Mouse (Mus musculus) lung, postnatal 4 days (tissue): ENCODE data around the gene Epha10.
"Not testable (repeated sequence)": the region's sequence is repeated elsewhere in the genome, so short reads cannot be mapped to it uniquely, and the experiment has no call there.

ENCODE experiments used
- DNase-seq, 2 experiments: peaks; one replicate each; pipeline ENCODE4 v3.0.0; 2021

Epha10 gene

GRCm38 (mm10) chr4:124894508-124895428, 14.1 kb downstream of the Epha10 start:
- DNase-seq: no peak

GRCm38 (mm10) chr4:124898428-124898827, 17.7 kb downstream of the Epha10 start:
- DNase-seq: no peak

- no peak for DNase-seq
Observed at GRCm38 (mm10) chr4:124899906-124900305, 19.2 kb downstream of the Epha10 start.

GRCm38 (mm10) chr4:124905417-124905816, 24.7 kb downstream of the Epha10 start:
- DNase-seq: no peak

GRCm38 (mm10) chr4:124905971-124906822, 25.5 kb downstream of the Epha10 start:
- no peak for DNase-seq

- no peak for DNase-seq
Observed at GRCm38 (mm10) chr4:124928102-124928501, 47.4 kb downstream of the Epha10 start.

GRCm38 (mm10) chr4:124936613-124937471, 56.1 kb downstream of the Epha10 start, which contains the start of gene 9930104L06Rik:
TSS of gene 9930104L06Rik (plus strand) at chr4:124937048.
- peak; percentile 95 for DNase-seq

GRCm38 (mm10) chr4:124939211-124939610, 58.5 kb downstream of the Epha10 start, which contains the start of gene Cdca8:
TSS of gene Cdca8 (minus strand) at chr4:124939311.
- DNase-seq: not testable (repeated sequence)

- DNase-seq: peak; percentile 64 to 84
Observed at GRCm38 (mm10) chr4:124943022-124943421, 62.3 kb downstream of the Epha10 start.

GRCm38 (mm10) chr4:124943781-124944180, 63.1 kb downstream of the Epha10 start:
- no peak for DNase-seq

- no peak for DNase-seq
Observed at GRCm38 (mm10) chr4:124944961-124945360, 64.3 kb downstream of the Epha10 start.

GRCm38 (mm10) chr4:124949488-124949887, 68.8 kb downstream of the Epha10 start:
- DNase-seq: no peak

GRCm38 (mm10) chr4:124950181-124951035, 69.7 kb downstream of the Epha10 start:
- DNase-seq: peak; percentile 19 to 71

- DNase-seq: peak in 1 of 2 experiments; percentile 75
Observed at GRCm38 (mm10) chr4:124951036-124951433, 70.3 kb downstream of the Epha10 start.

- DNase-seq: peak; percentile 53 to 89
Observed at GRCm38 (mm10) chr4:124953546-124953945, 72.8 kb downstream of the Epha10 start.

- no peak for DNase-seq
Observed at GRCm38 (mm10) chr4:124957284-124957683, 76.6 kb downstream of the Epha10 start.

- DNase-seq: peak; percentile 36 to 82
Observed at GRCm38 (mm10) chr4:124959062-124959461, 78.4 kb downstream of the Epha10 start.

GRCm38 (mm10) chr4:124960940-124961339, 80.2 kb downstream of the Epha10 start:
- DNase-seq: no peak

- no peak for DNase-seq
Observed at GRCm38 (mm10) chr4:124962576-124962975, 81.9 kb downstream of the Epha10 start.

GRCm38 (mm10) chr4:124964912-124965599, 84.4 kb downstream of the Epha10 start:
- no peak for DNase-seq
